Mouse (Mus musculus) myocyte (in vitro differentiated cells): ENCODE data around the gene Cenpa. TPM values are rescaled to one million over a fixed set of nuclear protein-coding genes. Genes with fewer than 3 reads are reported as not detected.

Experiments used
- H3K27me3 ChIP-seq: one replicate; pipeline ENCODE4 v1.6.1; 2011; ENCODE audit not compliant: control insufficient read depth, insufficient read depth, insufficient read length
- H3K36me3 ChIP-seq: one replicate; pipeline ENCODE4 v1.6.1; 2011; ENCODE audit not compliant: control insufficient read depth, insufficient read depth
- H3K4me2 ChIP-seq: one replicate; pipeline ENCODE4 v1.6.1; 2011; ENCODE audit warnings: low read depth, control low read depth
- H3K4me3 ChIP-seq: one replicate; pipeline ENCODE4 v1.5.1; 2011; ENCODE audit warnings: mild to moderate bottlenecking, control low read depth, moderate library complexity
- H3K79me2 ChIP-seq: one replicate; pipeline ENCODE4 v1.6.1; 2011; ENCODE audit not compliant: control insufficient read depth, insufficient read depth
- H3ac ChIP-seq: one replicate; pipeline ENCODE4 v1.6.1; 2011; ENCODE audit not compliant: control insufficient read depth, insufficient read length
- CEBPB ChIP-seq: IDR thresholded peaks from 2 replicates; pipeline ENCODE4 v1.6.1; 2011; ENCODE audit warnings: mild to moderate bottlenecking, moderate library complexity; ENCODE audit not compliant: poor library complexity, insufficient read depth, severe bottlenecking
- E2F4 ChIP-seq: IDR thresholded peaks from one replicate; pipeline ENCODE4 v1.6.1; 2011; ENCODE audit warnings: mild to moderate bottlenecking, control low read depth, moderate library complexity; ENCODE audit not compliant: insufficient read depth
- MAX ChIP-seq: IDR thresholded peaks from one replicate; pipeline ENCODE4 v1.6.1; 2011; ENCODE audit warnings: low read depth, mild to moderate bottlenecking, control low read depth
- MYOD1 ChIP-seq, 3 experiments: IDR thresholded peaks; one replicate each; pipeline ENCODE4 v1.6.1; 2011; ENCODE audit warnings: control low read depth in 2 of 3, low read depth in 2 of 3, mild to moderate bottlenecking in 2 of 3, moderate library complexity in 1 of 3; ENCODE audit not compliant: insufficient read length in 2 of 3, control insufficient read depth in 1 of 3
- MYOG ChIP-seq, 3 experiments: IDR thresholded peaks; one replicate each; pipeline ENCODE4 v1.6.1; 2011; ENCODE audit warnings: control low read depth in 2 of 3, low read depth in 2 of 3, mild to moderate bottlenecking in 2 of 3; ENCODE audit not compliant: insufficient read length in 2 of 3, control insufficient read depth in 1 of 3, insufficient read depth in 1 of 3
- POLR2A ChIP-seq: IDR thresholded peaks from one replicate; pipeline ENCODE4 v1.6.1; 2011; ENCODE audit warnings: low read depth, mild to moderate bottlenecking, control low read depth, moderate library complexity; ENCODE audit not compliant: insufficient read length
- POLR2AphosphoS2 ChIP-seq: IDR thresholded peaks from one replicate; pipeline ENCODE4 v1.6.1; 2011; ENCODE audit warnings: low read depth, control low read depth; ENCODE audit not compliant: insufficient read length
- REST ChIP-seq: IDR thresholded peaks from one replicate; pipeline ENCODE4 v1.6.1; 2011; ENCODE audit warnings: mild to moderate bottlenecking, control low read depth, moderate library complexity; ENCODE audit not compliant: insufficient read depth, insufficient read length
- SRF ChIP-seq: IDR thresholded peaks from one replicate; pipeline ENCODE4 v1.6.1; 2011; ENCODE audit warnings: low read depth; ENCODE audit not compliant: control insufficient read depth, insufficient read length
- TCF12 ChIP-seq: IDR thresholded peaks from one replicate; pipeline ENCODE4 v1.6.1; 2011; ENCODE audit warnings: mild to moderate bottlenecking, control low read depth; ENCODE audit not compliant: poor library complexity, insufficient read depth, severe bottlenecking
- TCF3 ChIP-seq: IDR thresholded peaks from one replicate; pipeline ENCODE4 v1.6.1; 2011; ENCODE audit warnings: low read depth, control low read depth; ENCODE audit not compliant: insufficient read length
- USF1 ChIP-seq: IDR thresholded peaks from one replicate; pipeline ENCODE4 v1.6.1; 2011; ENCODE audit warnings: low read depth, mild to moderate bottlenecking, control low read depth, moderate library complexity
- polyA plus RNA-seq: library from polyadenylated mRNA; unstranded; fragments of >200 nt; fragmentation: generic; extraction: Trizol; gene quantifications from one replicate; pipeline ENCODE4 v1.2.1, GENCODE M21; 2012; ENCODE audit warnings: missing spikeins

Gene Cenpa
- polyA plus RNA-seq, 1 experiment = 65.3 TPM

DNA sequence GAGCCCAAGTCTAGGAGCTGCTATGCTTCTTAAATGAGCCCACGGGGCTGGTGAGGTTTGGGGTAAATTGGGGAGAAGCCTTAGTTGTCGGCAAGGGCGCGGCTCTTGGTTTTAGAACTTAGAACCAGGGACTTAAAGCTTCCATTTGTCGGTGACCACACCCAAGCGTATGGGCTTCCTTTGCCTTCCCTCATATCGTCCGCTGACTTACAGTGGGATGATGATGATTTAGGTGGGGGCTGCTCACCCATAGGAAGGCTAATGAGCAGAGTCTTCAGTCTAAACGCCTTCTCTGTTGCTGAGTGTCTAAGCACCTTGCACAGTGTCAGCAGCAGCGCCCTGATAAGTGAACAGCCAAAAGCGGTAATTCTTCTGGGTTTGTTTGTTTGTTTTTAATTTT is 47.1 kb downstream of the Cenpa start:
- no peak for TF ChIP-seq TCF3
- TF ChIP-seq CEBPB = no peak
- no peak for TF ChIP-seq E2F4
- no peak for TF ChIP-seq REST
- TF ChIP-seq TCF12 = no peak
- TF ChIP-seq MYOD1 (IDR thresholded peaks at IDR 0.05; ENCODE audit: control insufficient read depth in 1 of 3, insufficient read length in 2 of 3, low read depth in 2 of 3) = no peak
- no peak for TF ChIP-seq POLR2AphosphoS2
- no peak for TF ChIP-seq USF1
- no peak for TF ChIP-seq SRF
- no peak for TF ChIP-seq POLR2A
- TF ChIP-seq MYOG (IDR thresholded peaks at IDR 0.05; ENCODE audit: control insufficient read depth in 1 of 3, insufficient read depth in 1 of 3, insufficient read length in 2 of 3, low read depth in 2 of 3) = no peak
- TF ChIP-seq MAX = no peak
- no peak overlapping the region for H3ac ChIP-seq
- H3K27me3 ChIP-seq = peaks cover 71% of the 10 kb centered on the region
- H3K4me3 ChIP-seq = no peak overlapping the region
- no peak overlapping the region for H3K4me2 ChIP-seq
- no peaks in the 10 kb centered on the region for H3K36me3 ChIP-seq
- no peaks in the 10 kb centered on the region for H3K79me2 ChIP-seq

DNA sequence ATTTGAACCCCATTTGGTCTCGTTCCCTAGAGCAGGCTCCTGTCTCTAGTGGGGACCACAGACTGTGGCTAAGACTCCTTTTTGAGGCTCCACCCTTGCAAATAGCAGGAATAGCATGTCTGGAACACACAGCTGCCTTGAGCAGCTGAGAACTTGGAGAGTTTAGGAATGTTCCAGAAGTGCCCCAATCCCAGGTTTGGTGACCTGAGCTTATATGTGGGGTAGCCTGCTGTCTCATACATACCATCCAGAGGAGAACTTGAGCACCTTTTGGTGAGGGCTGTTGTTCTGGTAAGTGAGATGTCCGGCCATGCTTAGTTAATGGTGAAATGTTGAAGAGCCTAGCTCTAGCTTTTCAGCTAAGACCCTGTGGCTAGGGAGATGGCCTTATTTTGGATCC is 49.7 kb downstream of the Cenpa start:
- Histone ChIP-seq H3ac (no peak overlapping the region), H3K36me3 (no peaks in the 10 kb centered on the region), H3K27me3 (peaks cover 82% of the 10 kb centered on the region), H3K4me3 (no peak overlapping the region), H3K79me2 (no peaks in the 10 kb centered on the region), H3K4me2 (no peak overlapping the region)
- TF ChIP-seq POLR2AphosphoS2 (no peak), MYOD1 (IDR thresholded peaks at IDR 0.05; ENCODE audit: control insufficient read depth in 1 of 3, insufficient read length in 2 of 3, low read depth in 2 of 3) (no peak), TCF3 (no peak), MAX (no peak), USF1 (no peak), MYOG (IDR thresholded peaks at IDR 0.05; ENCODE audit: control insufficient read depth in 1 of 3, insufficient read depth in 1 of 3, insufficient read length in 2 of 3, low read depth in 2 of 3) (no peak), TCF12 (no peak), REST (no peak), E2F4 (no peak), SRF (no peak), POLR2A (no peak), CEBPB (no peak)

- no peak overlapping the region for H3ac ChIP-seq
- no peak overlapping the region for H3K4me3 ChIP-seq
- peaks cover 82% of the 10 kb centered on the region for H3K27me3 ChIP-seq
- H3K36me3 ChIP-seq = no peaks in the 10 kb centered on the region
- no peak overlapping the region for H3K4me2 ChIP-seq
- H3K79me2 ChIP-seq = no peaks in the 10 kb centered on the region
- TF ChIP-seq SRF (no peak), TCF3 (no peak), MAX (no peak), POLR2A (no peak), CEBPB (no peak)
These were observed 50.9 kb downstream of the Cenpa start for GRCm38 (mm10) chr5:30717506-30717905.

GRCm38 (mm10) chr5:30717991-30718703 is 51.6 kb downstream of the Cenpa start:
- H3K79me2 ChIP-seq = no peaks in the 10 kb centered on the region
- H3K4me3 ChIP-seq = no peak overlapping the region
- no peaks in the 10 kb centered on the region for H3K36me3 ChIP-seq
- TF ChIP-seq TCF3 = no peak
- TF ChIP-seq MAX = no peak
- TF ChIP-seq TCF12 = no peak
- no peak for TF ChIP-seq MYOG (IDR thresholded peaks at IDR 0.05; ENCODE audit: control insufficient read depth in 1 of 3, insufficient read depth in 1 of 3, insufficient read length in 2 of 3, low read depth in 2 of 3)
- TF ChIP-seq POLR2AphosphoS2 = no peak
- no peak for TF ChIP-seq E2F4
- no peak for TF ChIP-seq POLR2A
- no peak for TF ChIP-seq USF1
- TF ChIP-seq MYOD1 (IDR thresholded peaks at IDR 0.05; ENCODE audit: control insufficient read depth in 1 of 3, insufficient read length in 2 of 3, low read depth in 2 of 3) = no peak
- TF ChIP-seq CEBPB = no peak
- TF ChIP-seq REST = no peak
- peaks cover 82% of the 10 kb centered on the region for H3K27me3 ChIP-seq
- H3ac ChIP-seq = no peak overlapping the region
- no peak overlapping the region for H3K4me2 ChIP-seq

- Histone ChIP-seq H3K4me3 (no peak overlapping the region), H3K27me3 (peaks cover 86% of the 10 kb centered on the region), H3K79me2 (no peaks in the 10 kb centered on the region), H3K4me2 (no peak overlapping the region), H3ac (no peak overlapping the region), H3K36me3 (no peaks in the 10 kb centered on the region)
- TF ChIP-seq MYOG (IDR thresholded peaks at IDR 0.05; ENCODE audit: control insufficient read depth in 1 of 3, insufficient read depth in 1 of 3, insufficient read length in 2 of 3, low read depth in 2 of 3) (no peak), CEBPB (no peak), TCF12 (no peak), SRF (no peak), TCF3 (no peak)
These were observed 55.4 kb downstream of the Cenpa start for GRCm38 (mm10) chr5:30721935-30722334.
